Mouse (Mus musculus): Measurements from ENCODE around the gene Atp11a.

DNA sequence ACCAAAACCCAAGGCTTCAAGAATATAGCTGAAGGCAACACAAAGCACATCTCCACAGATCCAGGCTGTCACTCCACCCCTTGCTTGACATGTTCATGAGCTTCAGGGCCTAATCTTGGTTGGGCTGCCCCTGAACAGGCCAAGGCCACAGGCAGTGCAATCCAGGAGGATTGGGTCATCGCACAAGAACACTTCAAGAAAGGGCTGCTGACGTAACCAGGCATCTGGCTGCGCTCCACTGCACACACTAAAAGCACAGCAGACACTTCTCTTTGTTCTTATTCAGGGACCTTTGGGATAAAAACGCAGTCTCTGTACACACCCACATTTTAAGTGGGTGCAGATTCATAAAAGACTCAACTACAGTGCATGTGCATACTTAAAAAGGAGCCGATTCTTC, 26.0 kb upstream of the Atp11a start:
- no peak for TF ChIP-seq CTCF (IDR thresholded peaks at IDR 0.05; ENCODE audit: extremely low read depth, insufficient read depth, insufficient read length, insufficient replicate concordance)
- TF ChIP-seq POLR2A (IDR thresholded peaks at IDR 0.05; ENCODE audit: low read depth, low read length) = no peak

Measured in spleen, adult 2 months (tissue).